In the genomic region with DNA sequence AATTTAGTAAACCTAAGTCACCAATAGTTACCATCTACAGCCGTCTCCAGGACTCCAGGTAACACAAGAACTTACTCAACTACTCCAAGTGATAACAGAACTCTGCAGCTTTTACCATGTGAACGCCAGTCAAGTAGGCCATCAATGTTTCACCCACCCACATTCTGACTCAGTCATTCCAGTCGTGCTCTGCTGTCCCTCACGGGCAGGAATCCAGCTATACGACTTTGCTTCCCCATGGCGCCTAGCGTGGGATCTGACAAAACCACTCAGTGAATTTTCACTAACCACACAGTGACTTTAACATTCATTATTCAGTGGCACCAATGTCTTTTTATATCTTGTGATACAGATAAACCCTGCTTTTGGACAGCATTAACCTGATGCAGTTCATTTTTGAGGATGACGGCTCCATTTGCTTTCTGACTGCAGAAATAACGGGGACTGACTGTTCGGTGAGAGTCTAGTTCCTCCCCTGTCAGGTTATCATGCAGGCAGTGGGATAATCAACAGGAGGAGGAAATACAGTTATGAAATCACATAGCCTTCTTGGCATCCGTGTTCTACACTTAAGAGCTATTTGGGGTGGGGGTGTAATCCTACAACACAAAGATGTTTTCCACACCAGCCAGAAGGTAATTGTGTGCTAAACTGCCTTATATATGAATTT, we compare ENCODE assay signal across 8 mouse cellular contexts.
DNase-seq lines count a peak whose midpoint lies in the region; ATAC-seq lines count a peak whose summit lies in the region.

No protein-coding gene starts in this region.

- H3K36me3 ChIP-seq in erythroblast, embryonic 14.5 days (ENCODE audit: control insufficient read depth) = peaks cover 43% of the 10 kb centered on the region
- H3K36me3 ChIP-seq in neural tube, embryonic 13.5 days = peaks cover 20% of the 10 kb centered on the region

- peak overlapping the region; percentile 100 for H3K27ac ChIP-seq in neural tube, embryonic 13.5 days (replicated peaks)

- H3K4me1 ChIP-seq in erythroblast, embryonic 14.5 days (ENCODE audit: control insufficient read depth) = peaks cover 36% of the 10 kb centered on the region
- peaks cover 52% of the 10 kb centered on the region for H3K4me1 ChIP-seq in neural tube, embryonic 13.5 days (replicated peaks)

- no peak for ATAC-seq in erythroblast, adult 5-6 weeks (replicated peaks; ENCODE audit: low FRiP score, poor library complexity, severe bottlenecking)
- no peak for ATAC-seq in neural tube, embryonic 13.5 days (ENCODE audit: low read depth)

- peak overlapping the region; percentile 100 for H3K9ac ChIP-seq in neural tube, embryonic 13.5 days

- 63% methylated on average over 11 of the region's 11 CpGs for WGBS in neural tube, embryonic 13.5 days

- peak; percentile 60 for DNase-seq in right cerebral cortex, adult 18-20 months
- DNase-seq in right cerebral cortex, postnatal 4 days = no peak
- peak; percentile 43 for DNase-seq in induced T-regulatory cell, adult 2 months (ENCODE audit: low read depth)
- DNase-seq in thymus, postnatal 10 days (ENCODE audit: low spot score in 2 of 2) = no peak
- no peak for DNase-seq in right cerebral cortex, postnatal 25 days

- H3K27me3 ChIP-seq in erythroblast, embryonic 14.5 days (ENCODE audit: control insufficient read depth) = no peaks in the 10 kb centered on the region
- H3K27me3 ChIP-seq in neural tube, embryonic 13.5 days = no peaks in the 10 kb centered on the region

- H3K4me2 ChIP-seq in neural tube, embryonic 13.5 days = peak overlapping the region; percentile 88

- no peaks in the 10 kb centered on the region for H3K9me3 ChIP-seq in erythroblast, embryonic 14.5 days (ENCODE audit: control insufficient read depth, low read length)
- no peaks in the 10 kb centered on the region for H3K9me3 ChIP-seq in neural tube, embryonic 13.5 days

- peak overlapping the region; percentile 87 for H3K4me3 ChIP-seq in erythroblast, embryonic 14.5 days (replicated peaks)
- H3K4me3 ChIP-seq in neural tube, embryonic 13.5 days = peak overlapping the region; percentile 93

Comparison
In these comparisons a context has a peak if more than half of its experiments do, and no peak if none do; other contexts are left out.
1. DNase-seq: peak in right cerebral cortex, adult 18-20 months (single experiment) and induced T-regulatory cell, adult 2 months (single experiment); none in right cerebral cortex, postnatal 4 days (single experiment), thymus, postnatal 10 days (0 of 2) and right cerebral cortex, postnatal 25 days (single experiment).